Mouse (Mus musculus) neural tube, embryonic 13.5 days (tissue): Measurements from ENCODE around the gene Ifnk. TPM values are rescaled to one million over a fixed set of nuclear protein-coding genes. Genes with fewer than 3 reads are reported as not detected.

Experiments used
- ATAC-seq: fragments of 200-750 bp; cut with Nextera tagmentation; 2 replicates; pipeline ENCODE4 v1.8.0; 2017; ENCODE audit warnings: low read depth, mild to moderate bottlenecking, moderate TSS enrichment, moderate library complexity
- H3K27ac ChIP-seq: fragments of 300-500 bp; sonication (generic); replicated peaks from 2 replicates; pipeline ENCODE4 v1.5.1; 2015; ENCODE audit warnings: moderate library complexity, mild to moderate bottlenecking, inconsistent platforms
- H3K27me3 ChIP-seq: fragments of 300-500 bp; sonication (generic); 2 replicates; pipeline ENCODE4 v1.6.1; 2015; ENCODE audit warnings: mild to moderate bottlenecking, inconsistent platforms
- H3K36me3 ChIP-seq: fragments of 300-500 bp; sonication (generic); 2 replicates; pipeline ENCODE4 v1.6.1; 2015; ENCODE audit warnings: mild to moderate bottlenecking, inconsistent platforms
- H3K4me1 ChIP-seq: fragments of 300-500 bp; sonication (generic); replicated peaks from 2 replicates; pipeline ENCODE4 v1.6.1; 2015; ENCODE audit warnings: inconsistent platforms
- H3K4me2 ChIP-seq: fragments of 300-500 bp; sonication (generic); 2 replicates; pipeline ENCODE4 v1.6.1; 2015; ENCODE audit warnings: inconsistent platforms, mild to moderate bottlenecking, moderate library complexity
- H3K4me3 ChIP-seq: fragments of 300-500 bp; sonication (generic); 2 replicates; pipeline ENCODE4 v1.5.1; 2015; ENCODE audit warnings: mild to moderate bottlenecking, inconsistent platforms
- H3K9ac ChIP-seq: fragments of 300-500 bp; sonication (generic); 2 replicates; pipeline ENCODE4 v1.6.1; 2015; ENCODE audit warnings: moderate library complexity, mild to moderate bottlenecking, inconsistent platforms
- H3K9me3 ChIP-seq: fragments of 300-500 bp; sonication (generic); 2 replicates; pipeline ENCODE4 v1.6.1; 2016; ENCODE audit warnings: inconsistent platforms
- WGBS: fragments of 180-500 bp; shearing (Covaris S2); methylation state at CpG from one replicate; pipeline ENCODE4 v1.1.7; 2015; 5-methylcytosine and 5-hydroxymethylcytosine counted together
- polyA plus RNA-seq: library from polyadenylated mRNA; unstranded; fragments of >200 nt; fragmentation: Nextera tagmentation; extraction: Ambion mirVana; gene quantifications from 2 replicates; pipeline ENCODE4 v1.2.1, GENCODE M21; 2015

Ifnk gene
- polyA plus RNA-seq, 1 experiment from 2014 or later, result not detected

DNA sequence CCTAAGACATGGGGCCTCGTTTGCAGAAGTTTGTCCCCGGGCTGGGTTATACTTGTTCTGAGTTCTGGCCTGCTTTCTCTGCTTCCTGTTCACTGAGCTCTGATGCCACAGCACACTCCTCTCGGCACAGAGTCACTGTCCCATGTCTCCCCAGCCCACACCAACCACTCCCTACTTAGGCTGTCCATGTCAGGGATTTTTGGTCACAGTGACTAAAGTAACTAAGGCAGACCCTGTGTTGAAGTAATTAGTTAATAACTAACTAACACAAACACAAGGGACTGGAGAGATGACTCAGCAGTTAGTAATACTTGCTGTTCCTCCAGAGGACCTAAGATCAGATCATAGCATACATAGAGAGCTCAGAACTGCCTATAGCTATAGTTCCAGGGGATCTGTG is 14.1 kb downstream of the Ifnk start:
- H3K4me2 ChIP-seq, result no peak overlapping the region
- 81% methylated on average over 3 of the region's 3 CpGs for WGBS
- H3K27me3 ChIP-seq, result no peaks in the 10 kb centered on the region
- H3K4me1 ChIP-seq, result 0 out of 2 replicates have a peak, but pooled peaks cover 3% of the 10 kb centered on the region
- no peak for ATAC-seq
- no peak overlapping the region for H3K27ac ChIP-seq
- H3K4me3 ChIP-seq, result no peak overlapping the region
- no peaks in the 10 kb centered on the region for H3K9me3 ChIP-seq
- H3K36me3 ChIP-seq, result no peaks in the 10 kb centered on the region
- no peak overlapping the region for H3K9ac ChIP-seq

DNA sequence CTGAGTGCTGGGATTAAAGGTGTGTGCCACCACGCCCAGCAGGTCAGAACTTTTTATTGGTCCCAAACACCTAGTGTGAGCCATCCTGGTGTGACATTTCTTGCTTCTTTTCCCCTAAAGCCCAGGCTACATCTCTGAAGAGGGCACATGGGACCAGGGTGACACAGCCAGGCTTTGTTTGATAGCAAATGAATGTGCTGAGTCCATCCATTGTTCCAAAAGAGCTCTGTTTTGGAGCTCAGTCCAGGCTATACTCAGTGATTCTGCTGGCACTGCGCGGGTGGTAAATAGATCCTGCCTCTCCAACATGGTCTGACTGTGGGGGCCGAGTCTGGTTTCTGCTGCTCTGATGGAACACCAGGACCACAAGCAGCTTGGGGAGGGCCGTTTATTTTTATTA is 16.0 kb downstream of the Ifnk start:
- no peak overlapping the region for H3K27ac ChIP-seq
- no peaks in the 10 kb centered on the region for H3K9me3 ChIP-seq
- ATAC-seq, result no peak
- H3K4me2 ChIP-seq, result no peak overlapping the region
- no peak overlapping the region for H3K9ac ChIP-seq
- no peaks in the 10 kb centered on the region for H3K27me3 ChIP-seq
- WGBS, result 73% methylated on average over 5 of the region's 5 CpGs
- 0 out of 2 replicates have a peak, but pooled peaks cover 3% of the 10 kb centered on the region for H3K4me1 ChIP-seq
- H3K4me3 ChIP-seq, result no peak overlapping the region
- no peaks in the 10 kb centered on the region for H3K36me3 ChIP-seq

DNA sequence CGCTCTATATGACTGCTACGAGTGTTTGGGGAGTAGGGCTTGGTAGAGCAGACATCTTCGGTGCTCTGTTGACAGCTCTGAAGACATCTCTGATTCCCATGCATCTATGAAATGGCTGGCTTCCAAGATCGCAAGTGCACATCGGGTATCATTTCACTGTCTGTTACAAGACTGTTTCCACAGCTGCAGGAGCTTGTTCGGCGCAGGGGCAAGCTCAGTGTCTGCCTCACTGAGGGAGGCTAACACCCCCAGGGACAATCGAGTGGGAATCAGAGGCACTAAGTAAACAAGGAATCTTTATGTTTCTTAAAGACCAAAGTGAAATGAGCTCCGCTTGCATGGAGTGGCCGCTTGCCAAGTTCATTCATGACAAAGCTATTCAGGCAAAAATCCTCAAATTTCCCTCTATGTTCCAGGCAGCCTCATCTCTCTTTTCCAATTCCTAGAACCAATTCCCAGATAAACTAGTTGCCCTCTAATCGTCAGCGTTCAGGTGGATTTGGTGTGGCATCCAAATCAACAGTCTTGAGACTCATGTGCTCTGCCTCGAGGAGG is 17.8 kb downstream of the Ifnk start:
- H3K36me3 ChIP-seq, result no peaks in the 10 kb centered on the region
- ATAC-seq, result no peak
- no peak overlapping the region for H3K9ac ChIP-seq

DNA sequence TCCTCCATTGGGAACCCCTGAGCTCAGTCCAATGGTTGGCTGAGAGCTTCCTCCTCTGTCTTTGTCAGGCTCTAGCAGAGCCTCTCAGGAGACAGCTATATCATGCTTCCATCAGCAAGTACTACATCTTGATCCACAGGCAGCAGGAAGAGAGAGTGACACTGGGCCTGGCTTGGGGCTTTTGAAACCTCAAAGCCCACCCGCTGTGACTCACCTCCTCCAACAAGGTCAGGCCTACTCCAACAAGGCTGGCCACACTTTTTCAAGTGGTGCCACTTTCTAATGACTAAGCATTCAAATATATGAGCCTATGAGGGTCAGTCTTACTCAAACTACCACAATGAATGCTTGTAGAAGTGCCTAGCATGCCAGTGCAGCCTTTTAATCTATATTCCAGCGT is 20.6 kb downstream of the Ifnk start:
- no peak overlapping the region for H3K4me2 ChIP-seq
- no peak overlapping the region for H3K9ac ChIP-seq
- 0 out of 2 replicates have a peak, but pooled peaks cover 3% of the 10 kb centered on the region for H3K4me1 ChIP-seq
- H3K9me3 ChIP-seq, result no peaks in the 10 kb centered on the region
- H3K27ac ChIP-seq, result no peak overlapping the region
- 90% methylated on average over 2 of the region's 2 CpGs for WGBS
- ATAC-seq, result no peak
- no peaks in the 10 kb centered on the region for H3K36me3 ChIP-seq
- H3K27me3 ChIP-seq, result no peaks in the 10 kb centered on the region
- no peak overlapping the region for H3K4me3 ChIP-seq

More for the DNA sequence above, 17.8 kb downstream of the Ifnk start:
- Histone ChIP-seq H3K9me3 (no peaks in the 10 kb centered on the region), H3K4me2 (no peak overlapping the region), H3K27ac (no peak overlapping the region), H3K4me1 (0 out of 2 replicates have a peak, but pooled peaks cover 3% of the 10 kb centered on the region), H3K27me3 (no peaks in the 10 kb centered on the region), H3K4me3 (no peak overlapping the region)
- 66% methylated on average over 13 of the region's 13 CpGs for WGBS

DNA sequence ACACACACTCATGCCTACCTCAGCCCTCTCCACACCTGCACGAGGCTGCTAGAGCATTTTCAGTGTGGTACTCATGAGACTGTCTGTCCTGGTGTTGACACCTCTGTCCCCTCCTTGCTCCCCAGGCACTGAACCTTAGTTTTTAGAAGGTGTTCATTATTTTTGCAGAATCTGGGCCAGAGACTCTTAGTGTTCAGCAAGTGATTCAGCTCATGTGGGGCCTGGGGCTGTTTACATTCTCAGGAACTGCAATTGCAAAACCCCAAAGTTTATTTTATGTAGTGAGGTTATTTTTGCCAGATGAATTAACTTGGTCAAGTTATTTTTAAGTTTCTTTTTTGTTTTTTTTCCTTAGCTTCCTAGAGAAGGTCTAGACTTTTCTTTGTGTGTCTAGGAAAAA is 21.7 kb downstream of the Ifnk start:
- Histone ChIP-seq H3K27ac (no peak overlapping the region), H3K9me3 (no peaks in the 10 kb centered on the region), H3K4me1 (0 out of 2 replicates have a peak, but pooled peaks cover 5% of the 10 kb centered on the region), H3K4me2 (no peak overlapping the region), H3K27me3 (no peaks in the 10 kb centered on the region), H3K36me3 (no peaks in the 10 kb centered on the region), H3K4me3 (no peak overlapping the region), H3K9ac (no peak overlapping the region)
- WGBS, result 65% methylated on average over 1 of the region's 1 CpGs
- ATAC-seq, result no peak

DNA sequence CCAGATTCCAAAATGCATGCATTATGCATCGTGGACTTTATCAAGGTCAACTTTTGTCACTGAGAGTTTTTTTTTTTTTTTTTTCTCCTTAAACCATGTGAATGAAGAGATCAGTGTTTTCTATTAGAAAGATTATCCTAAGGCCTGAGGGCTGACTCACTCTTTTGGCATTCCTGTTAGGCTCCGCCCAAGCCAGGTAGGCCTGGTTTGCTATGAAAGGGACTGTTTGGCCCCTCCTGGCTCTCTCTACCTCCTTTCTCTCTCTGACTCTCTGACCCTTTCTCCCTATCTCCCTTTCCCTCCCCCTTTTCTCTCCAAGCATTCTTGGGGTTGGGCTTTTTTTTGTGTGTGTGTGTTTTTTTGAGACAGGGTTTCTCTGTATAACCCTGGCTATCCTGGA is 23.7 kb downstream of the Ifnk start:
- WGBS, result 92% methylated on average over 2 of the region's 2 CpGs
- Histone ChIP-seq H3K36me3 (no peaks in the 10 kb centered on the region), H3K4me3 (no peak overlapping the region), H3K27ac (no peak overlapping the region), H3K9ac (no peak overlapping the region), H3K4me2 (no peak overlapping the region), H3K4me1 (0 out of 2 replicates have a peak, but pooled peaks cover 2% of the 10 kb centered on the region), H3K9me3 (no peaks in the 10 kb centered on the region), H3K27me3 (no peaks in the 10 kb centered on the region)
- no peak for ATAC-seq

DNA sequence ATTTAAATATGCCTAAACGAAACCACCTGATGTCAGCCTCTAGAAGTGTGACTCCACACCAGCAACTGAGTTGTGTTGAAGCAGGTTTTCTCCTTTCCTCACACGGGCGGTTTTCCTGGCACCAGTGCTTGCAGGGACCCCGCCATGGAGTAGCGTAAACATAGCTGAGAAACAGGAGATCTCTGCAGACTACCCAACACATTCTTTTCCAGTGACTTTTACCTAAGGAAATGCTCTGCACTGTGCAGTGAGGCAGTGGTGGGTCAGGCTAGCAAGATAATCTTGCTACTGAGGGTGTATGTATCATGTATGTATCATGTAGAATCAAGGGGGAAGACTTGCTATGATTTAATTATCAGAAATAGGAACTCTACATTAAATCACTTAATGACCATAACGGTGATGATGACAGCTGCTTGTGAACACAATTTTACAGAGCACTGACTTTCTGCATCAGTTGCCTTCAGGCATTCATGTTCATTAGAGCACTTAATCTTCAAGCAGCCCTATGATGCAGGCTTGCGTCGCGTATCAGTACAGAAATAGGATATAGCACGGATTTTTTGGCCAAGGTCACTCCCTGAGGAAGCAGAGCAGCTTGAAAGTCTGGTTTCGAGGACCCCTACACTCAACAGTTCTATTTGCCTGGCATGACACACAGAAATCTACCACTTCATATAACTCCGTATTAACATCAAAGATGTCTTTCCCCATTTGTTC is 26.2 kb downstream of the Ifnk start:
- no peaks in the 10 kb centered on the region for H3K9me3 ChIP-seq
- no peak overlapping the region for H3K9ac ChIP-seq
- ATAC-seq, result no peak
- no peaks in the 10 kb centered on the region for H3K36me3 ChIP-seq
- H3K27me3 ChIP-seq, result no peaks in the 10 kb centered on the region
- H3K4me3 ChIP-seq, result no peak overlapping the region
- no peak overlapping the region for H3K4me2 ChIP-seq
- no peak overlapping the region for H3K27ac ChIP-seq
- 75% methylated on average over 12 of the region's 12 CpGs for WGBS
- 0 out of 2 replicates have a peak, but pooled peaks cover 2% of the 10 kb centered on the region for H3K4me1 ChIP-seq

DNA sequence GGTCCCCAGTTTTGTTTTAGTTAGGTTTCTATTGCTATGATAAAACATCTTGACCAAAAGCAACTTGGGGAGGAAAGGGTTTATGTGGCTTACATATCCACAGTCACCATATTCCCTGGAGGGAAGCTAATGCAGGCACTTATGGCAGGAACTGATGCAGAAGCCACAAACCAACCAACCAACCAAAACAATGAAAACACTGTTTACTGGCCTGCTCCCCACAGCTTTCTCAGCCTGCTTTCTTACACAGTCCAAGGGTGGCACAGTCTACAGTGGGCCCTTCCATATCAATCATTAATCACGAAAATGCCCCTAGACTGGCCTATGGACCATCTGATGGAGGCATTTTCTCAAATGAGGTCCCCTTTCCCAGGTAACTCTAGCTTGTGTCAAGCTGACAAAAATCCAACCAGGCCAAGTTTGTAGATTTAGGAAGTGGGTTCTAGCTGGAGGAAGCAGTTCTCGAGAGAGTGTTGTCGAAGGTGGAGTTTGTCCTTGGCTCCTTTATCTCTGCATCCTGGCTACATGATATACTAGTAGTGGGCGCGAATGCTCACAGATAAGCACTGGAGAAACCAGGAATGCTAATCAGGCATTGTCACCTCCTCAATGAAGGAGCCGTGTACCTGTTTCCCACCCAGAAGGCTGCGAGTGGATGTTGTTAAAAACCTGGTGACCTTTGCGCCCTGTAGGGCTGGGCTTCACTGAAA is 35.9 kb downstream of the Ifnk start:
- Histone ChIP-seq H3K4me3 (no peak overlapping the region), H3K9me3 (peaks cover 4% of the 10 kb centered on the region; the same call in 1 of the 2 replicates), H3K4me2 (no peak overlapping the region), H3K4me1 (0 out of 2 replicates have a peak, but pooled peaks cover 2% of the 10 kb centered on the region), H3K27ac (no peak overlapping the region), H3K27me3 (no peaks in the 10 kb centered on the region), H3K9ac (no peak overlapping the region), H3K36me3 (peaks cover 9% of the 10 kb centered on the region; the same call in 1 of the 2 replicates)
- 93% methylated on average over 8 of the region's 8 CpGs for WGBS
- no peak for ATAC-seq

DNA sequence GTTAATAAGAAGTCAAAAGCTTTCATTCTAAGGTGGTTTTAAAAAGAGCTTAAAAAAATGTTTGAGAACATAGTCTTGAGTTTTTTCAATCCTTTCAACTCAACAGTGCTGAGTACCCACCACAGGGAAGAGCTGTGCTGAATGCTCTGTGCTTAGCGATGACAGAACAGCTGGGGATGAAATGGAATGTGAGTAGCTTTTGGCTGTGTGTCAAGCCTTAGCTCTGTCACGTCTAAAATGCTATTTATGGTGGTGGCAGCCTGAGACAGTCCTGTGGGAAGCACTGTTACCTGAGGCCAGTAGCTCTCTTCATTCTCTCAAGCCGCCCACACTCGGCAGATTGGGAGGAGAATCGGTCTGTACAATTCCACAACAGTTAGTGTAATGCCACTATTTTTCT is 37.9 kb downstream of the Ifnk start:
- no peak overlapping the region for H3K4me2 ChIP-seq
- 0 out of 2 replicates have a peak, but pooled peaks cover 2% of the 10 kb centered on the region for H3K4me1 ChIP-seq
- WGBS, result 67% methylated on average over 5 of the region's 5 CpGs
- H3K4me3 ChIP-seq, result no peak overlapping the region
- H3K27me3 ChIP-seq, result no peaks in the 10 kb centered on the region
- no peak overlapping the region for H3K27ac ChIP-seq
- peaks cover 15% of the 10 kb centered on the region; the same call in 1 of the 2 replicates for H3K36me3 ChIP-seq
- ATAC-seq, result no peak
- no peak overlapping the region for H3K9ac ChIP-seq
- H3K9me3 ChIP-seq, result peaks cover 4% of the 10 kb centered on the region; the same call in 1 of the 2 replicates

DNA sequence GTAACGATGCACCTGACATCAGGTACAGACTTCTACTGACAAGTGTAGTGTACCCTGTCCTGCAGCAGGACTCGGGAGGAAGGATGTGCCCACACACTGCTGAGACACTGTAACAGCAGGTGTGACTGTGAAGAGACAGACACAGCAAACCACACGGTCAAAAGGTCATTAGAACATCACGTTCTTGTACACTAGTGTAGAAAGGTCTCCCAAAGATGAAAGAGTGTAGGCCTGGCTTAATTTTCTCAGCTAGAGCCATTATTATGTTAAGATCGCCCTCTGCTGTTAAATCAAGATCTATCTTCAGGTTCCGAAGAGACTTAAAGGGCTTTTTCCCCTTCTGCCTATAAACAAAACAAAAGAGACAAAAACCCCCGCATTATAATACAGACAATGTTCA is 40.9 kb downstream of the Ifnk start:
- Histone ChIP-seq H3K9ac (no peak overlapping the region), H3K27ac (no peak overlapping the region), H3K4me1 (0 out of 2 replicates have a peak, but pooled peaks cover 2% of the 10 kb centered on the region), H3K9me3 (no peaks in the 10 kb centered on the region), H3K4me2 (no peak overlapping the region), H3K4me3 (no peak overlapping the region), H3K27me3 (no peaks in the 10 kb centered on the region), H3K36me3 (peaks cover 29% of the 10 kb centered on the region)
- peak; percentile 47; the same call in 1 of the 2 replicates for ATAC-seq
- 34% methylated on average over 7 of the region's 7 CpGs for WGBS

DNA sequence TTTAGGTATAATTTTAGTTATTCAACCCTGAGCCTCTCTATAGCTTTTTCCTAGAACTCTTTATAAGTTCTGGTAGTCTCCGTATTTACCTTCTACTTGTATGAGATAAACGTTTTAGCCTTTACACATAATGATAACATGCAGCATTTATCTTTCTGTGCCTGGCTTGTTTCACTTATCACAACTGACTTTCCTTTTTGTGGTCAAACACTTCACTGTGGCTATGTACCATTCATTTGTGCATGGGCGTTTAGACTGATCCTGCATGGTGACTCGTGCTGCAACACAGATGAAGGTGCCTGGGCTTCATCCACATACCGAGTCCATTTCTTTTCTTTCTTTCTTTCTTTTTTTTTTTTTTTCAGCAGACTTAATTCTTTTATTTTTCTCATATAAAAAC is 49.8 kb downstream of the Ifnk start:
- no peak for ATAC-seq
- WGBS, result 90% methylated on average over 5 of the region's 5 CpGs

More for the DNA sequence above, 49.8 kb downstream of the Ifnk start:
- Histone ChIP-seq H3K4me2 (no peak overlapping the region), H3K36me3 (peaks cover 69% of the 10 kb centered on the region), H3K4me1 (no peaks in the 10 kb centered on the region), H3K9me3 (no peaks in the 10 kb centered on the region), H3K27me3 (no peaks in the 10 kb centered on the region), H3K27ac (no peak overlapping the region), H3K9ac (no peak overlapping the region), H3K4me3 (no peak overlapping the region)
